Mouse (Mus musculus) embryonic facial prominence, embryonic 15.5 days (tissue): ENCODE measurements at regions not wholly inside any gene's neighbourhood (a gene's known extent, or its start where the extent isn't known, plus 50 kb on each side); places are given as distances from the start of the nearest gene placed in this dataset.

Source experiments
- ATAC-seq: fragments of 200-750 bp; cut with Nextera tagmentation; 2 replicates; pipeline ENCODE4 v1.8.0; 2017; ENCODE audit warnings: low read depth, moderate TSS enrichment; ENCODE audit not compliant: insufficient number of reproducible peaks, low FRiP score, low TSS enrichment
- H3K27ac ChIP-seq: fragments of 300-500 bp; sonication (generic); replicated peaks from 2 replicates; pipeline ENCODE4 v1.5.1; 2015; ENCODE audit warnings: mild to moderate bottlenecking, inconsistent platforms
- H3K27me3 ChIP-seq: fragments of 300-500 bp; sonication (generic); 2 replicates; pipeline ENCODE4 v1.6.1; 2015; ENCODE audit warnings: inconsistent platforms
- H3K36me3 ChIP-seq: fragments of 300-500 bp; sonication (generic); 2 replicates; pipeline ENCODE4 v1.6.1; 2015; ENCODE audit warnings: mild to moderate bottlenecking, inconsistent platforms
- H3K4me1 ChIP-seq: fragments of 300-500 bp; sonication (generic); 2 replicates; pipeline ENCODE4 v1.6.1; 2015; ENCODE audit warnings: inconsistent platforms
- H3K4me2 ChIP-seq: fragments of 300-500 bp; sonication (generic); replicated peaks from 2 replicates; pipeline ENCODE4 v1.6.1; 2015; ENCODE audit warnings: mild to moderate bottlenecking, inconsistent platforms
- H3K4me3 ChIP-seq: fragments of 300-500 bp; sonication (generic); replicated peaks from 2 replicates; pipeline ENCODE4 v1.5.1; 2015; ENCODE audit warnings: mild to moderate bottlenecking, inconsistent platforms
- H3K9ac ChIP-seq: fragments of 300-500 bp; sonication (generic); 2 replicates; pipeline ENCODE4 v1.6.1; 2015; ENCODE audit warnings: inconsistent platforms
- H3K9me3 ChIP-seq: fragments of 300-500 bp; sonication (generic); replicated peaks from 2 replicates; pipeline ENCODE4 v1.6.1; 2016; ENCODE audit warnings: inconsistent platforms
- WGBS: fragments of 180-500 bp; shearing (Covaris S2); methylation state at CpG from one replicate; pipeline ENCODE4 v1.1.7; 2015; 5-methylcytosine and 5-hydroxymethylcytosine counted together

DNA sequence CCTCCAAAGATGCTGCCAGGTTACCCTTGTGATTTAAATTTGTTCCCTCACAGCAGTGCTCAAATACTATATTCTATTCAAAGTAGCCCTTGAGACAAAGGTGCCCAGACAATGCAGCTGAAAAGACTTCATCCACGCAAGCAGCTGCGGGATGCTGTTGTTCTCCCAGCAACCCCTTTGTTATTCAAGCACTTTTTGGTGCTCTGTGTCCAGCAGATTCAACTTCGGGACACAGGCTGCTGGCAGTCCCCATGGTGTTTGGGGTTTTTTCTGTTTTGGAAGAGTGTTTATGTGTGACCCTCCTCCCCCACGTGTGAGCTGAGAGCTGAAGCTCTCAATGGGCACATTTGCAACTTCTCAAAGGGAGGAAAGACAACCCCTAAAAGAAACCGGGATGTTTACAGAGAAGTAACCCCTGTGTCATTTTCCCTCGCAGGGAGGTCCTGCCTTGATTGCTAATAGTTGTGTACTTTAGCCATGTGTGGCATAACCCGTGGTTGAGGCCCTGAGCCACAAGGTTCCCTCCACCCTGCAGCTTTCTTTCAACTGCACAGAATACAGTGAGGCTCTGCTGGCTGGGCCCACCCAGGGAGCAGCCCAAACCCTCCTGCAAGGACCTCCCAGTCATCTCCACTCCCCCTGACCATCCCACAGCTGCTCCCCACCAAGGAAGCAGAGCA is 108.9 kb downstream of the Hsd17b3 start:
- Histone ChIP-seq H3K4me1 (peaks cover 15% of the 10 kb centered on the region), H3K9me3 (no peaks in the 10 kb centered on the region), H3K36me3 (no peaks in the 10 kb centered on the region), H3K27ac (peak overlapping the region; percentile 76), H3K4me2 (no peak overlapping the region), H3K4me3 (no peak overlapping the region), H3K9ac (no peak overlapping the region), H3K27me3 (no peaks in the 10 kb centered on the region; the same call in 1 of the 2 replicates)
- WGBS: 16% methylated on average over 7 of the region's 7 CpGs
- ATAC-seq: peak; percentile 86

- H3K4me2 ChIP-seq: no peak overlapping the region
- H3K4me1 ChIP-seq: peaks cover 15% of the 10 kb centered on the region
- H3K9ac ChIP-seq: no peak overlapping the region
- peak overlapping the region; percentile 76; the same call in 1 of the 2 replicates for H3K27ac ChIP-seq
- no peaks in the 10 kb centered on the region; the same call in 1 of the 2 replicates for H3K27me3 ChIP-seq
- ATAC-seq: no peak
- H3K9me3 ChIP-seq: no peaks in the 10 kb centered on the region
- no peak overlapping the region for H3K4me3 ChIP-seq
- H3K36me3 ChIP-seq: no peaks in the 10 kb centered on the region
- WGBS: 39% methylated on average over 1 of the region's 1 CpGs
Measured at GRCm38 (mm10) chr13:63979581-63979980, 109.4 kb downstream of the Hsd17b3 start.

DNA sequence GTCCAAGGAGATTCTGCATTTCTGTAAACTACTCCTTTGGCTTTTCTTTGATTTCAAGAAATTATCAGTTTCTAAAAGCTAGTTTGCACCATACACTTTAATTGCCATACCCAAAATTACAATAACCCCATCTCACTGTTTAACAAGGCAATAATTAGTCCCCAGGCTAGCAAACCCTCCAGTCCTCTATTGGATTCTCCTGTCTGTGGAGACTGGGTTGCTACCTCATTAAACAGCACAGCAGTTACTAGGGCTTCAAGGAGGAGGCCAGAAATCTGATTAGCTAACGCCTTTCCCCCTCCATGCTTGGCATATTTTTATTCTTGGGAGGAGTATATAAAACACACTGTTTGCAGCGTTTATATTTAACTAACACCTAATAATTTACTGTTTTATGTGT is 119.1 kb downstream of the Hsd17b3 start:
- no peaks in the 10 kb centered on the region for H3K9me3 ChIP-seq
- 78% methylated on average over 2 of the region's 2 CpGs for WGBS
- no peak overlapping the region for H3K9ac ChIP-seq
- no peak overlapping the region for H3K27ac ChIP-seq
- no peak overlapping the region for H3K4me2 ChIP-seq
- no peak for ATAC-seq
- no peaks in the 10 kb centered on the region for H3K27me3 ChIP-seq
- no peaks in the 10 kb centered on the region for H3K4me1 ChIP-seq
- no peaks in the 10 kb centered on the region for H3K36me3 ChIP-seq
- H3K4me3 ChIP-seq: no peak overlapping the region

DNA sequence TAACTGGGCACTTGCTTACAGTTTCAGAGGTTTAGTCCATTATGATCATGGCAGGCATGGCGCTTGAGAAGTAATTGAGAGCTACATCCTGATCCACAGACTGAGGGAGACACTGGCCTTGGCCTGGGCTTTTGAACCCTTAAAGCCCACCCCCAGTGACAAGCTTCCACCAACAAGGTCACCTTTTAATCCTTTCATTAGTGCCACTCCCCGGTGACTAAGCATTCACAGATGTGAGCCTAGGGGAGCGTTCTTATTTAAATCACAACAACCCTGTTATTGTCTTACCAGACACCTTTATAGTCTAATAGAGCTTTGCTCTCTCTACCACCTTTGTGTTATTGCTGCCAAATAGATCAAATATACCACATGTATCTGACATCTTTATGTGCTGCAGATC is 120.4 kb downstream of the Hsd17b3 start:
- no peak overlapping the region for H3K9ac ChIP-seq
- WGBS: 55% methylated on average over 3 of the region's 3 CpGs
- H3K4me2 ChIP-seq: no peak overlapping the region
- no peak for ATAC-seq
- no peaks in the 10 kb centered on the region for H3K36me3 ChIP-seq
- no peaks in the 10 kb centered on the region for H3K27me3 ChIP-seq
- H3K27ac ChIP-seq: no peak overlapping the region
- no peaks in the 10 kb centered on the region for H3K9me3 ChIP-seq
- no peaks in the 10 kb centered on the region for H3K4me1 ChIP-seq
- H3K4me3 ChIP-seq: no peak overlapping the region

DNA sequence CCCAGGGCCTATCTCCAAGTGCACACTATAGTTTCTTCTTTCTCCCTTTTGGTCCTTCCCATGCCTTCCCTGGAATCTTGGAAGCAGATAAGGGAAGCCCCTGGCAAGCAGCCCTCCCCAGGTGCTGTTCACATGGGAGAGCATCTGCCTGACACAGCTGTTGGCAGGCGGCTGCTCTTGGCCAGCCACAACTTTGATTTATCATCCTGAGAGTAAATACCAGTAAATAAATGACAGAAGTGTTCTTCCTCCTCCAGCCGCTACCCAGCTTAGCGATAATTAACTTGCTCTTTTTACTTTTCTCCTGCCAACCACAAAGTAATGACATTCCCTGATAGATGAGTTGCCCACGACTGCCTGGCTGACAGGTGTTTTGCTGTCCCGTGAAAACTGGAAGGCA is 131.9 kb downstream of the Hsd17b3 start:
- Histone ChIP-seq H3K27ac (no peak overlapping the region), H3K9me3 (no peaks in the 10 kb centered on the region), H3K36me3 (no peaks in the 10 kb centered on the region), H3K27me3 (no peaks in the 10 kb centered on the region), H3K4me3 (no peak overlapping the region), H3K9ac (no peak overlapping the region), H3K4me2 (no peak overlapping the region), H3K4me1 (no peaks in the 10 kb centered on the region)
- WGBS: 41% methylated on average over 5 of the region's 5 CpGs
- ATAC-seq: no peak

DNA sequence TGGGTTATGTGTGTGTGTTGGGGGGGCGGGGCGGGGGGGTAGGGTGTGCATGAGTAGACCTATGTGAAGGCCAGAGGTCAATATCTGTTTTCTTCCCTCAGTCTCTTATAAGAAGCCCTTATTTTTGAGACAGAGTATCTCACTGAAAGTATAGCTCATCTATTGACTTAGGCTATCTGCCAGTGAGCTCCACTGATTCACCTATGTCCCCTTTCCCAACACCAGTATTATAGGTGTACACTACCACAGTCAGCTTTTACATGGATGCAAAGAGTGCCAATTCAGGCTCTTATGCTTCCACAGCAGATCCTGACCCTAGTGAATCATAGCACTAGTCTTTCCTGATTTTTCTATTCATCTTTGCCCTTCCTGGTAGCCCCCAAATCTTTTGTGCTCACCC is 134.7 kb downstream of the Hsd17b3 start:
- H3K27me3 ChIP-seq: peaks cover 4% of the 10 kb centered on the region; the same call in 1 of the 2 replicates
- H3K4me3 ChIP-seq: no peak overlapping the region
- H3K9ac ChIP-seq: no peak overlapping the region
- H3K36me3 ChIP-seq: no peaks in the 10 kb centered on the region
- 81% methylated on average over 2 of the region's 2 CpGs for WGBS
- no peak overlapping the region for H3K4me2 ChIP-seq
- no peaks in the 10 kb centered on the region for H3K9me3 ChIP-seq
- H3K4me1 ChIP-seq: 0 out of 2 replicates have a peak, but pooled peaks cover 4% of the 10 kb centered on the region
- ATAC-seq: no peak
- H3K27ac ChIP-seq: no peak overlapping the region

- H3K27ac ChIP-seq: no peak overlapping the region
Measured at GRCm38 (mm10) chr13:63951922-63952734, 136.9 kb downstream of the Hsd17b3 start.

GRCm38 (mm10) chr13:63951136-63951535 is 136.1 kb downstream of the Ercc6l2 start:
- H3K4me3 ChIP-seq: no peak overlapping the region
- 0 out of 2 replicates have a peak, but pooled peaks cover 4% of the 10 kb centered on the region for H3K4me1 ChIP-seq
- ATAC-seq: no peak; the same call in 1 of the 2 replicates
- peaks cover 4% of the 10 kb centered on the region; the same call in 1 of the 2 replicates for H3K27me3 ChIP-seq
- H3K36me3 ChIP-seq: no peaks in the 10 kb centered on the region
- no peak overlapping the region for H3K9ac ChIP-seq
- 48% methylated on average over 8 of the region's 8 CpGs for WGBS
- no peaks in the 10 kb centered on the region for H3K9me3 ChIP-seq
- no peak overlapping the region for H3K27ac ChIP-seq
- no peak overlapping the region for H3K4me2 ChIP-seq

More at GRCm38 (mm10) chr13:63951922-63952734, 136.9 kb downstream of the Hsd17b3 start:
- H3K4me2 ChIP-seq: no peak overlapping the region
- ATAC-seq: no peak
- no peak overlapping the region for H3K9ac ChIP-seq
- WGBS: 38% methylated on average over 9 of the region's 9 CpGs
- H3K36me3 ChIP-seq: no peaks in the 10 kb centered on the region
- no peak overlapping the region for H3K4me3 ChIP-seq
- peaks cover 4% of the 10 kb centered on the region; the same call in 1 of the 2 replicates for H3K27me3 ChIP-seq
- 0 out of 2 replicates have a peak, but pooled peaks cover 4% of the 10 kb centered on the region for H3K4me1 ChIP-seq
- no peaks in the 10 kb centered on the region for H3K9me3 ChIP-seq
